Mouse (Mus musculus) lung, postnatal 25 days (tissue): ENCODE measurements at regions not wholly inside any gene's neighbourhood (a gene's known extent, or its start where the extent isn't known, plus 50 kb on each side); places are given as distances from the start of the nearest gene placed in this dataset.
A peak's percentile ranks its signal among the peaks of the same experiment; 100 is the strongest.
"Not testable (repeated sequence)": the region's sequence is repeated elsewhere in the genome, so short reads cannot be mapped to it uniquely, and the experiment has no call there.

Experiments used
- DNase-seq: peaks from one replicate; pipeline ENCODE4 v3.0.0; 2022; ENCODE audit warnings: low spot score

DNA sequence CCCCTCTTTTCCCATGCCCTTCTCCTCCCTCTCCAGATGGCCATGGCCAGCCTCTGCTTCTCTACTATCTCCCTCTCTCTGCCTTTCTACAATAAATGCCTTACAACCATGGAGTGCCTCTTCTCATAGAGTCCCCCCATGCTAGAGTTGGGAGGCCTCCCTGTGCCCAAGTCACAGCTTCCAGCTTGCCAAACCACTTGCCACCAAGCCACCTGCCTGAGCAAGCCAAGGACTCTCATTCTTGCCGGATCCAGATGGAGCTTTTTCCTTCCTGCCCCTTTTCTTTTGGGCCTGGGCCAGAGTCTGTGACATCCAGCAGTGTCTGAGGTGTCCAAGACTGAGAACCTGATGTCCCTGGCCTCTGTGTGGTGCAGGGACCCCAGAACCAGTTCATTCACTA, 367.4 kb upstream of the Arhgap42 start:
- no peak for DNase-seq

GRCm38 (mm10) chr9:9591263-9591662, 352.4 kb upstream of the Arhgap42 start:
- DNase-seq: no peak

DNA sequence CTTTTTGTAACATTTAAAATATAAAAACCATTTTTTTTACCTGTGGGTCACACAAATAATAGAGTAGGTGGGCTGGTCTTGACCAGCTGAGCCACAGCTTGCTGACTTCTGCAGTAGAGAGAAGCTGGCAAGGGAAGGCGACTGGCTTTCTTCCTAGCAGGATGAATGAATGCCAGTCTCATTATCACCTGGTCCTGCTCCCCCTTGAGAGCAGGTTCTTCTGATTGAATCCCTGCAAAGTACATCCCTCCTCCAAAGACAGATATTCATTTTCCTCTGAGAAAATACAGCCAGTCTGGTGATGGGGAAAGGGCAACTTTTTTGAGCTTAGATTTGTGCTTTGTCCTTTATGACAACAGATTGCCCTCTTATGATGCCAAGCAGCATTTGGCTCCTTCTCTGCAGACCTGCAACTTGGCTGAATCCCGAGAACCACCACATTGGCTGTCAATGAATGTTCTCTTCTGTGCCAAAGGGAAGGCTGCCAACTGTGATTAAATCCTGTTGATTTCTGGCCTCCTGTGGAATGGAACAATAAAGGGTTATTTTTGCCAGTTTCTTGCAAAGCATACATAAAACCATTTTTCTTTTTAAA, 344.2 kb upstream of the Arhgap42 start:
- no peak for DNase-seq

GRCm38 (mm10) chr9:9582301-9583010, 343.6 kb upstream of the Arhgap42 start:
- DNase-seq: no peak

DNA sequence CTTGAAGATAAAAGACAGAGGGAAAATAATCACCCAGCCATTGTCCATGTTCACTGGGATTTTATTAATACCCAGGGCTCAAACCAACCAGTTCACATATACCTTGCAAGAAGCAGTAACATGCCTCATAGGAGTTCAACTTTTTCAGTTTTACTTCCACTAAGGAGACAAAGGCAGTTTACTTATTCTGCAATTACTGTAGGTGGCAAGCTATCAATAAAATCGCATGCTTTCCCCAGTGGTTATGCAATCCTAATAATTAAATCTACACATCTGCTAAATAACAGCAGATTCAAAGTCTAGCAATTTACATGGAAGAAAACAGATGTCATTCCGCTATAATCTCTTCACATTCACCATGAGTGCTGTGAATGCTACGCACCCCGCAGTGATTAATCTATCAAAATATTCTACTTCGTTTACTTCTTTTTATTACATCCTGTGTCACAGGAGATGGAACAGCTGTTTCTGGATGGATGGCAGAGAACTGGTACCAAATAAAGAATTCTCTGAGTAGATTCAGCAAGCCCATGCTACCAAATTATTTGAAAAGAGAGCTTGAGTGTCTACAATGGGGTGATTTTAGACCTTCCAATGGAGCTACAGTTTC, 329.2 kb upstream of the Arhgap42 start:
- no peak for DNase-seq

GRCm38 (mm10) chr9:9564551-9564950, 325.6 kb upstream of the Arhgap42 start:
- DNase-seq: no peak

- no peak for DNase-seq
These were observed 309.8 kb upstream of the Arhgap42 start for GRCm38 (mm10) chr9:9548657-9549056.

DNA sequence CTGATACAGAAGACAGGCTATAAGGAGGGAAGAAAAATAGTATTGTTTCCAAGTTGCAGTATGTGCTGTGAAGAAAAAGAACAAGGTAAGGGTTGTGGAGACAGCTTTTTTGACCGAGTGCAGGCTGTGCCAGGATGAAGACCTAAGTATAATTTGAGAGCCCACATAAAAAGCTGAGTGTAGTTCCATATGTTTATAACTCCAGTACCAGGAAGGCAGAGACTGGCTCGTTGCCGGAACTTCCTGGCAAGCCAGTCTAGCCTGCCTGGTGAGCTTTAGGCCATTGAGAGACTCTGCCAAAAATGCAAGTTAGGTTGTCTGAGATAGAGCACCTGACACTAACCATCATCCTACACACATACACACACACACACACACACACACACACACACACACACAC, 308.7 kb upstream of the Arhgap42 start:
- no peak for DNase-seq

GRCm38 (mm10) chr9:9547121-9547520, 308.2 kb upstream of the Arhgap42 start:
- no peak for DNase-seq

DNA sequence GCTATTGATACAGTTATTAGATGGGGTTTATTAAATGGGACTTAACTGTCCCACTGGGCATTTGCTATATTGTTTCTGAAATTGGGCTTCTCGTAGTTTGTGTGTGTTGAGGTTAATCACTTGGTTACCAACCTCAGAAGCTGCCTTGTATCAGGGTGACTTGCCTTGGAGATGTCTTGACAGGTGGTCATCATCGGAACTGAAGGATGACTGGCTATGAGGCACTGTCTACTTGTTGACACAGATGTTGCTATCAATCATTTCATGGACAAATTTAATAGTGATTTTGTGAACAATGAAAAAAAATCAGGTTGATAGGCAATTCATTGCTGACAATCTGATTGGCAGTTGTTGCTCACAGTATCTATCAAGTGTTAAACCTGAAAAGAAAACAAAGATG, 261.4 kb upstream of the Arhgap42 start:
- no peak for DNase-seq

DNA sequence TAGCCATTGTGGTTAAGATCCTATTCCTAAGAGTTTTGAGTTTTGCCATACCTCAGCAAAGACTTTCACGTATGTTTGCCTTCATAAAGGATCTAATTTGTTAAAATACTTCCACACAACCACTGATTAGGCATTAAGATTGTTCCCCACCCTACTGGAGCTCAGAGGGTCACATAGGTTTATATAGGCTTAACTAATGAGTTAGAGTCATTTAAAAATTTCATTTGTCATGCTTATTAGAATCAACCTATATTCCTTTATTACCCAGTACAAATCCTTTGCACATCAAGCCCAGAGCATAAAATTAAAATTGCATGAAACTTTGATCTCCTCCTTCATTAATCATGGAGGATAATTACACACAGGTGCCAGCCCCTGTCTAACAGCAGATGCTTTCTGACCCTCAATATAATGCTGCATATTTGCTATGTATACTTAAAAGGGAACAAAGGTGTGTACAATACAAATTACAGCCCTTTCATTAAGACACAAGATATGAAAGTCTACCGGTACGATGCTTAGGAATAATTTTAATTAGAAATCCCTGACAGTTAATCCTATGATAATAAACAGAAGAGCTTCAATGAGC, 254.8 kb upstream of the Arhgap42 start:
- no peak for DNase-seq

DNA sequence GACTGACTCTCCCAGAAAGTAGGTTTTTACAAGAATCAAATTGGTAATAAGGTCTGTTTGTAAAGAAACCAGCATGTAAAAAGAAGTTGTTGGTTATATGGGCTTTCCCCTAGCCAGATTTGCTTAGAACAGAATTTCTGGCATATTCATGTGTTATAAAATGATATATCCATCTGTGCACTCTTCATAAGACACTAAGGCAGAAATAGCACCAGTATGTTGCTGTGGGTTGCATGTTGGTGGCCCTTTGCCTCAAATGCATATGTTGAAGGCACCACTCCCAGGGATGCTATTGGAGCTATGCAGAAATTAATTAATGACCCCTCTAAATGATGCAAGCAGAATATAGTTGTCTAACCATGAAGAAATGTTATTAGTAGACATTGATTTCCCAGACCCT, 238.2 kb upstream of the Arhgap42 start:
- DNase-seq: no peak

DNA sequence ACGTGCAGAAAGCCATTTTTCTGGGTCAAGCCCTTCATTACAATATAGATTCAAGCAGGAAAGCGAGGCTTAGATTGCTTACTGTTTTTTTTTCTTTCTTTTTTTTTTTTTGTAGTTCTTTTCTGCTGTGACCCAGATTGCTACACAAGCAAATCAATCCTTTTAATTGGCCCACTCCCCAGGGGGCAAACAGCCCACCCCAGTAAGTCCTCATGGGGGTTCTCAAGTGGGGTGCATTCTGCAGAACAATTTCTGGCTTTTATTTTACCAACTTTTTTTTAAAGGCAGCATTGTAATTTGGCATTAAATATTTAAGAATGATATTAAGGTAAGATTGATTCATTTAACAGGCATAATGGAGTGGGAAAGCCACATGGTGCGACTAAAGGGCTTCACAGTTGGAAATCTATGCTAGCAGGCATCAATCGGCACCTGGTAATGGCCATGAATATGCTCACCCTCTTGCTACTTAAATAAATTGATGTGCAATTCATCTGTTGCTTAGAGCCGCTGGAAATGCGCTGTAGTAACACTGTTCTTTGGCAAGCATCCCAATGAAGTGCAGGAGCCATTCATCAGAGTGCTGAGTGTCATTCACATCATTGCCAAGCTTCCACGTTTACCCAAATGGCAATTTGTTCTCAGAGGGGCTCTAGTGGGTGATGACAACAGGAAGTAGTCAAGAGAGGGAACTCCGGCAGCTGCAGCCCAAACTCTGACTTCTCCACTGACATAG, 236.3 kb upstream of the Arhgap42 start:
- DNase-seq: no peak

DNA sequence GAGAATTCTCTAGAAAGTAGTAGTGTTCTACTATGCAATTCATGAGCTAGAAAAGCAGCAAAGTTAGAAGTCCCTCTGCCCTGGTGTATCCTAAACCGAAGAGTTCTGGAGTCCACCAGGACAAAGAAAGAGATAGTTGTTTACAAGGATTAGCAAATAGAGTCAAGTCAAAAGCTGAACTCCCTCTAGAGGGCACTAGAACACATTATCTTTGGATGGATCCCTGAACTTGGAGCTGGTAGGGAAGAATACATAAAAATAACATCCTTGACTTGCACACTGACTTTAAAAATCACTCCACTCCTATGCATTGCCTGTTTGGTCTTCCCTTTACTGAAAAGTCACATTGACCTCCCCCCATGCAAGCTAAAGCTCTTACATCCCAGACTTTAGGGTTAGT, 205.3 kb upstream of the Arhgap42 start:
- no peak for DNase-seq

- DNase-seq: no peak
These were observed 181.4 kb upstream of the Arhgap42 start for GRCm38 (mm10) chr9:9420326-9420725.

- DNase-seq: no peak
These were observed 173.7 kb upstream of the Arhgap42 start for GRCm38 (mm10) chr9:9412460-9413181.

- not testable (repeated sequence) for DNase-seq
These were observed 155.3 kb upstream of the Arhgap42 start for GRCm38 (mm10) chr9:9394190-9394589.

GRCm38 (mm10) chr9:9376650-9377189, 137.8 kb upstream of the Arhgap42 start:
- DNase-seq: no peak

GRCm38 (mm10) chr9:9375304-9375904, 136.5 kb upstream of the Arhgap42 start:
- DNase-seq: peak; percentile 61

DNA sequence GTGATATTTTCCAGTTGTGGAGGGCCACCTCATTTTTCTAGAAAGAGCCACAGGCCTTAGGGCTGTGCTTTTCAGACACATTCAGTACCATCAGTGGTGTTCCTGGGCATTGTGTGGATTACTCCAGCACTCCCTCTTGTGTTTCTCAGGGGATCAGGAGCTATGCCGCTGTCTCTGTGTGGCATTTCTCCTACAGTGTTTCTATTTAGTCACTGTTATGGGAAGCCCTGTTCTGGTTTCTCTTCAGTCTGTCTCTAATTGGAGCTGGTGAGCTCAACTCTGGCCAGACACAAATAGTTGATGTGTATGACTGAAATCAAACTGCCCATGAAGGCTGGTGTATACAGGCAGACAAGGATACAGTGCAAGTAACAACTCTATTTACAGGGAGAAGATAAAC, 133.7 kb upstream of the Arhgap42 start:
- DNase-seq: peak; percentile 5

- DNase-seq: no peak
These were observed 129.8 kb upstream of the Arhgap42 start for GRCm38 (mm10) chr9:9368731-9369130.
